Comparison of ENCODE assay signal across 8 mouse cellular contexts in the genomic region with DNA sequence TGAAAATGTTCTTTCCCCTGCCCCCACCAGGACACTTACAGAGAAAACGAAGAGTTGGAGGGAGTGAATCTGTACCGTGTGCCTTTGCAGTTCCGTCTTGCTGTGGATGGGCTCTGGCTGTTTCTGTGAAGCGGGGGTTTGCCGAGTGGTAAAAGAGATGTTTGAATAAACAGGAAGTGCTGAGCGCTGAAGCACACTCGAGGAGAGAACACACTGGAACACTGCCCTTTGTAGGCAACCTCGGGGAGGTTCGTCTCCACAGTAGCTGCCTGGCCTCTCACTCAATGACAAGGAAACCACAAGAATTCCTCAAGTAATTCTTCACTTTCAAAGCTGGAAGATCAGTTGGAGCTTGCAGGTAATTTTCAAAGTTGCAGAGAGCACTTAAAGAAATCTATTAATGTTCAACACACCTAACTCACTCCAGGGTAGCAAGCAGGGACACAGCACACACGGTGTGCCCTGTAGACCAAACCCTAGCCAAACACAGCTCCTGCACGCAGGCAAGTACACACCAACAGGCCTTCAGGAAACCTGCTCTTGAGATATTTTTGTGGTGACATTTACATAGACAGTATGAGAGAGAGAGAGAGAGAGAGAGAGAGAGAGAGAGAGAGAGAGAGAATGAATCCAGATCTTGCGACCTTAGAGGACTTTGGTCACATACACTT.
A peak's percentile ranks its signal among the peaks of the same experiment; 100 is the strongest.
DNase-seq lines count a peak whose midpoint lies in the region; ATAC-seq and TF ChIP-seq lines count a peak whose summit lies in the region.

No protein-coding gene starts in this region.

- H3K27ac ChIP-seq in heart, embryonic 11.5 days (ENCODE audit: low read depth, low read length) = peak overlapping the region; percentile 96
- H3K27ac ChIP-seq in lung, embryonic 14.5 days (ENCODE audit: low read depth) = peak overlapping the region; percentile 91

- TF ChIP-seq CTCF in lung, embryonic 14.5 days (IDR thresholded peaks at IDR 0.05; ENCODE audit: low read depth) = no peak

- H3K4me3 ChIP-seq in heart, embryonic 11.5 days (ENCODE audit: low read depth, low read length) = peak overlapping the region; percentile 44
- peak overlapping the region; percentile 42 for H3K4me3 ChIP-seq in lung, embryonic 14.5 days (ENCODE audit: low read depth, low read length)

- peaks cover 58% of the 10 kb centered on the region for H3K4me1 ChIP-seq in heart, embryonic 11.5 days (ENCODE audit: control insufficient read depth, insufficient read depth, low read length)
- H3K4me1 ChIP-seq in lung, embryonic 14.5 days (ENCODE audit: insufficient read depth) = peaks cover 42% of the 10 kb centered on the region

- peak overlapping the region; percentile 81 for H3K9ac ChIP-seq in heart, embryonic 11.5 days (ENCODE audit: low read depth, low read length)
- H3K9ac ChIP-seq in lung, embryonic 14.5 days = peak overlapping the region; percentile 56

- no peaks in the 10 kb centered on the region for H3K36me3 ChIP-seq in heart, embryonic 11.5 days (ENCODE audit: control insufficient read depth, insufficient read depth, low read length)
- H3K36me3 ChIP-seq in lung, embryonic 14.5 days (ENCODE audit: insufficient read depth) = no peaks in the 10 kb centered on the region

- WGBS in heart, embryonic 11.5 days (ENCODE audit: insufficient replicate concordance) = 10% methylated on average over 12 of the region's 12 CpGs
- 8% methylated on average over 12 of the region's 12 CpGs for WGBS in lung, embryonic 14.5 days

- H3K27me3 ChIP-seq in heart, embryonic 11.5 days (ENCODE audit: control insufficient read depth, insufficient read depth, low read length) = no peaks in the 10 kb centered on the region
- H3K27me3 ChIP-seq in lung, embryonic 14.5 days (ENCODE audit: insufficient read depth, low read length) = no peaks in the 10 kb centered on the region

- H3K9me3 ChIP-seq in heart, embryonic 11.5 days (replicated peaks; ENCODE audit: control insufficient read depth, low read length) = no peaks in the 10 kb centered on the region
- no peaks in the 10 kb centered on the region for H3K9me3 ChIP-seq in lung, embryonic 14.5 days (ENCODE audit: low read depth, low read length)

- peak; percentile 72 for ATAC-seq in common myeloid progenitor, adult 5-6 weeks (replicated peaks; ENCODE audit: low read depth, poor library complexity, severe bottlenecking)
- no peak for ATAC-seq in heart, embryonic 11.5 days (replicated peaks; ENCODE audit: insufficient number of reproducible peaks, low FRiP score, low TSS enrichment)
- ATAC-seq in lung, embryonic 14.5 days (ENCODE audit: insufficient read depth) = peak; percentile 74
- peak; percentile 73 for ATAC-seq in neutrophil, adult 5-6 weeks (ENCODE audit: extremely low read depth, insufficient number of reproducible peaks, low FRiP score, poor library complexity, severe bottlenecking)

- peak; percentile 44 for DNase-seq in left cerebral cortex, postnatal 14 days (ENCODE audit: low spot score in 2 of 2)
- no peak for DNase-seq in left cerebral cortex, postnatal 4 days
- peak; percentile 38 for DNase-seq in kidney, adult 9 months
- DNase-seq in lung, embryonic 14.5 days = peak; percentile 86
- DNase-seq in urinary bladder, postnatal 25 days (ENCODE audit: low spot score) = peak; percentile 13

- intact Hi-C loops in left cerebral cortex, postnatal 14 days (cut with DNase I) = no loop called here
- intact Hi-C loops in left cerebral cortex, postnatal 4 days (cut with DNase I) = no loop called here

- peak overlapping the region; percentile 67 for H3K4me2 ChIP-seq in heart, embryonic 11.5 days
- peak overlapping the region; percentile 65 for H3K4me2 ChIP-seq in lung, embryonic 14.5 days
